22 mouse cellular contexts compared by ENCODE assay signal in genomic region chr19:53260261-53260660, GRCm38 (mm10). TPM values are rescaled to one million over a fixed set of nuclear protein-coding genes. Genes with fewer than 3 reads are reported as not detected.
DNase-seq lines count a peak whose midpoint lies in the region; ATAC-seq and TF ChIP-seq lines count a peak whose summit lies in the region.
"Had no signal": no experiment of that assay in that cellular context is flagged by ENCODE, and none has a peak within 500 bp of the region (broad histone marks: within the 10 kb centered on the region; RNA-seq: fewer than 3 reads in every experiment).

No protein-coding gene starts in this region.

- WGBS in heart, adult 2 months, result 77% methylated on average over 10 of the region's 10 CpGs
- 83% methylated on average over 10 of the region's 10 CpGs for WGBS in midbrain, postnatal 0 days
- 80% methylated on average over 10 of the region's 10 CpGs for WGBS in midbrain, embryonic 15.5 days
- WGBS in liver, embryonic 13.5 days (ENCODE audit: insufficient replicate concordance), result 75% methylated on average over 10 of the region's 10 CpGs

- H3K27ac ChIP-seq in heart, adult 2 months, result no peak overlapping the region
- no peak overlapping the region for H3K27ac ChIP-seq in midbrain, postnatal 0 days (ENCODE audit: low read depth, low read length)
- H3K27ac ChIP-seq in midbrain, embryonic 15.5 days, result no peak overlapping the region
- H3K27ac ChIP-seq in liver, embryonic 13.5 days, result peak overlapping the region; percentile 100
- H3K27ac ChIP-seq: forebrain, embryonic 13.5 days; gastrocnemius, adult 2 months; kidney, embryonic 15.5 days; macrophage; neural tube, embryonic 15.5 days; stomach, embryonic 15.5 days had no signal

- DNase-seq in heart, adult 11 months, result peak; percentile 82
- no peak for DNase-seq in heart, adult 2 months
- DNase-seq in midbrain, postnatal 0 days (ENCODE audit: low spot score), result peak; percentile 47
- DNase-seq in liver, embryonic 13.5 days, result no peak
- DNase-seq in right cerebral cortex, postnatal 36 days (ENCODE audit: low spot score in 2 of 2), result no peak
- no peak for DNase-seq in c-Kit-positive CD71-positive TER-119-positive erythroid progenitor cells, embryonic 14.5 days (ENCODE audit: low spot score)
- DNase-seq: adrenal gland, postnatal 14 days; B cell, adult 2 months; embryo, embryonic 11 days; gastrocnemius, adult 2 months; kidney, adult 11 months; right cerebral cortex, adult 18-20 months; thymus, postnatal 25 days had no signal

- no peak for TF ChIP-seq EP300 in heart, adult 2 months (IDR thresholded peaks at IDR 0.05; ENCODE audit: insufficient read depth, low read depth, low read length)

- intact Hi-C loops in heart, adult 2 months (cut with DNase I), result no loop called here

- no peak overlapping the region for H3K4me3 ChIP-seq in heart, adult 2 months
- no peak overlapping the region for H3K4me3 ChIP-seq in midbrain, postnatal 0 days (ENCODE audit: low read depth, low read length)
- no peak overlapping the region for H3K4me3 ChIP-seq in midbrain, embryonic 15.5 days
- no peak overlapping the region for H3K4me3 ChIP-seq in liver, embryonic 13.5 days (replicated peaks)
- H3K4me3 ChIP-seq: forebrain, embryonic 13.5 days; gastrocnemius, adult 2 months; kidney, embryonic 15.5 days; neural tube, embryonic 15.5 days; stomach, embryonic 15.5 days had no signal

- H3K79me2 ChIP-seq in heart, adult 2 months (replicated peaks; ENCODE audit: control insufficient read depth, insufficient read depth, low read length), result no peaks in the 10 kb centered on the region

- no peak for TF ChIP-seq POLR2A in heart, adult 2 months (IDR thresholded peaks at IDR 0.05; ENCODE audit: insufficient read depth, low read depth, low read length)

- no peaks in the 10 kb centered on the region for H3K9me3 ChIP-seq in midbrain, postnatal 0 days (ENCODE audit: low read length)
- no peaks in the 10 kb centered on the region for H3K9me3 ChIP-seq in midbrain, embryonic 15.5 days
- H3K9me3 ChIP-seq in liver, embryonic 13.5 days (replicated peaks), result no peaks in the 10 kb centered on the region
- H3K9me3 ChIP-seq: forebrain, embryonic 13.5 days; kidney, embryonic 15.5 days; neural tube, embryonic 15.5 days; stomach, embryonic 15.5 days had no signal

- no peaks in the 10 kb centered on the region for H3K36me3 ChIP-seq in heart, adult 2 months (ENCODE audit: control insufficient read depth, insufficient read depth, low read length)
- no peaks in the 10 kb centered on the region for H3K36me3 ChIP-seq in midbrain, postnatal 0 days (ENCODE audit: insufficient read depth, low read length)
- no peaks in the 10 kb centered on the region for H3K36me3 ChIP-seq in midbrain, embryonic 15.5 days (replicated peaks)
- no peaks in the 10 kb centered on the region for H3K36me3 ChIP-seq in liver, embryonic 13.5 days
- H3K36me3 ChIP-seq: kidney, embryonic 15.5 days; neural tube, embryonic 15.5 days; stomach, embryonic 15.5 days had no signal

- no peaks in the 10 kb centered on the region for H3K27me3 ChIP-seq in heart, adult 2 months (ENCODE audit: control insufficient read depth, insufficient read depth, low read length)
- H3K27me3 ChIP-seq in midbrain, postnatal 0 days (ENCODE audit: insufficient read depth, low read length), result no peaks in the 10 kb centered on the region
- H3K27me3 ChIP-seq in midbrain, embryonic 15.5 days (replicated peaks), result no peaks in the 10 kb centered on the region
- H3K27me3 ChIP-seq in liver, embryonic 13.5 days, result peaks cover 39% of the 10 kb centered on the region
- H3K27me3 ChIP-seq: CH12.LX; forebrain, embryonic 13.5 days; kidney, embryonic 15.5 days; neural tube, embryonic 15.5 days; stomach, embryonic 15.5 days had no signal

- H3K9ac ChIP-seq in heart, adult 2 months (ENCODE audit: low read depth, low read length), result no peak overlapping the region
- no peak overlapping the region for H3K9ac ChIP-seq in midbrain, postnatal 0 days (replicated peaks; ENCODE audit: low read length, poor library complexity, severe bottlenecking)
- H3K9ac ChIP-seq in midbrain, embryonic 15.5 days, result no peak overlapping the region
- H3K9ac ChIP-seq in liver, embryonic 13.5 days, result peak overlapping the region; percentile 79
- H3K9ac ChIP-seq: forebrain, embryonic 13.5 days; kidney, embryonic 15.5 days; neural tube, embryonic 15.5 days; stomach, embryonic 15.5 days had no signal

- no peak for ATAC-seq in midbrain, postnatal 0 days (ENCODE audit: low FRiP score)
- ATAC-seq in midbrain, embryonic 15.5 days (replicated peaks), result no peak
- no peak for ATAC-seq in liver, embryonic 13.5 days (ENCODE audit: low read depth)
- ATAC-seq: midbrain, embryonic 16.5 days had no signal

- no peak overlapping the region for H3K4me2 ChIP-seq in midbrain, postnatal 0 days (ENCODE audit: low read depth, low read length, poor library complexity, severe bottlenecking)
- H3K4me2 ChIP-seq in midbrain, embryonic 15.5 days, result no peak overlapping the region
- H3K4me2 ChIP-seq in liver, embryonic 13.5 days, result peak overlapping the region; percentile 75
- H3K4me2 ChIP-seq: forebrain, embryonic 13.5 days; heart, embryonic 11.5 days; kidney, embryonic 15.5 days; neural tube, embryonic 15.5 days; stomach, embryonic 15.5 days had no signal

- H3K4me1 ChIP-seq in heart, adult 2 months (ENCODE audit: control insufficient read depth, insufficient read depth, low read length), result peaks cover 3% of the 10 kb centered on the region
- H3K4me1 ChIP-seq in midbrain, postnatal 0 days (ENCODE audit: insufficient read depth, low read length), result no peaks in the 10 kb centered on the region
- 0 out of 2 replicates have a peak, but pooled peaks cover 6% of the 10 kb centered on the region for H3K4me1 ChIP-seq in midbrain, embryonic 15.5 days
- peaks cover 70% of the 10 kb centered on the region for H3K4me1 ChIP-seq in liver, embryonic 13.5 days (replicated peaks)

- no peak for TF ChIP-seq CTCF in heart, adult 2 months (IDR thresholded peaks at IDR 0.05)
- TF ChIP-seq CTCF in midbrain, postnatal 0 days (IDR thresholded peaks at IDR 0.05), result no peak

RNA-seq across cellular contexts. Expression of gene Mxi1, which starts 50.1 kb away (rescaled TPM):
- total RNA-seq in heart, adult 2 months (2021), result 10 to 100 TPM; 38.7 to 49.6 TPM
- polyA plus RNA-seq in heart, adult 2 months (2012; rRNA removed), result 20.9 and 29.7 TPM in 2 replicates
- total RNA-seq in midbrain, postnatal 0 days (2014; rRNA removed), result 40.9 and 49.2 TPM in 2 replicates
- 37.7 and 38.8 TPM in 2 replicates for polyA plus RNA-seq in midbrain, postnatal 0 days (2015; fragmentation: Nextera tagmentation; extraction: Ambion mirVana)
- 49.6 and 53.3 TPM in 2 replicates for polyA plus RNA-seq in midbrain, embryonic 15.5 days (2015; fragmentation: Nextera tagmentation; extraction: Ambion mirVana)
- 31.0 and 33.3 TPM in 2 replicates for polyA plus RNA-seq in liver, embryonic 13.5 days (2015; fragmentation: Nextera tagmentation; extraction: Ambion mirVana)

Comparison
In these comparisons a context has a peak if more than half of its experiments do, and no peak if none do; other contexts are left out.
1. DNase-seq: peak in heart, adult 11 months (single experiment) and midbrain, postnatal 0 days (single experiment); none in heart, adult 2 months (0 of 2), liver, embryonic 13.5 days (single experiment), right cerebral cortex, postnatal 36 days (0 of 2) and c-Kit-positive CD71-positive TER-119-positive erythroid progenitor cells, embryonic 14.5 days (single experiment).